Mouse (Mus musculus): ENCODE data around the gene Cd22. TPM values are rescaled to one million over a fixed set of nuclear protein-coding genes. Genes with fewer than 3 reads are reported as not detected.

Gene Cd22
- total and polyA plus RNA-seq, 3 experiments, result 42.3 to 180 (median 90.6) TPM

DNA sequence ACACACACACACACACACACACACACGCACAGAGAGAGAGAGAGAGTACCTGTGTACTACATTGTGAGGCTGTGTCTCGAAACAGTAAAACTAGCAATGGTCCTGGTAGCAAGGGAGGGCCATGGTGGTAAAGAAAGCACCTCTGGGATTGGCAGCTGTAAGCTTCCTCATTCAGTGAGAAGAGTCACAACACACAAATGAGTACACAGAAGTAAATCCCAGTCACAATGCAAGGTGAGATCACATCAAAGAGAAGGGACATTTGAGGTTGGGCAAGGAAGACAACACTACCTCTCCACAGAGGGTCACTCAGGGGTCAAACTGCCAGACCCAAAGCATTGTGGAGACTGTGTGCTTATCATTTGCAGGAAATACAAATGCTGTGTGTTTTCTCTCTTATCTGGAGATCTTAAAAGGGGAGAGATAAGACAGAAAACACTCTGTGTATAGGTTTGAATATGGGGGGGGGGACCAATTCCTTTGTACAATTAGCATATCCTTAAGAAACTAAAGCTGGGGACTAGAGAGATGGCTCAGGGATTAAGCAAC is 33.6 kb downstream of the Cd22 start:
- in situ Hi-C loops (cut with MboI; ENCODE audit: low pct_ligation_motif_present, low pct_unique_long_range_greater_than_20kb, low sequenced_read_pairs) (no loop called here), dilution Hi-C loops (cut with MboI; ENCODE audit: extremely low pct_ligation_motif_present, extremely low pct_unique_long_range_greater_than_20kb, low sequenced_read_pairs) (no loop called here)
- TF ChIP-seq MXI1 (IDR thresholded peaks at IDR 0.05; ENCODE audit: low read depth, low read length) (no peak), EP300 (IDR thresholded peaks at IDR 0.05; ENCODE audit: low read length) (no peak), JUN (IDR thresholded peaks at IDR 0.05; ENCODE audit: insufficient read depth, low read depth, low read length) (no peak), ETS1 (conservative IDR thresholded peaks at IDR 0.05; ENCODE audit: low read depth, low read length) (no peak), ELF1 (IDR thresholded peaks at IDR 0.05; ENCODE audit: low read depth, low read length) (no peak), GABPA (IDR thresholded peaks at IDR 0.05; ENCODE audit: insufficient replicate concordance, low read depth, low read length) (no peak), NRF1 (IDR thresholded peaks at IDR 0.05; ENCODE audit: low read depth, low read length) (no peak), USF1 (IDR thresholded peaks at IDR 0.05; ENCODE audit: low read depth, low read length) (no peak), TBP (conservative IDR thresholded peaks at IDR 0.05; ENCODE audit: low read depth, low read length) (no peak), HCFC1 (IDR thresholded peaks at IDR 0.05; ENCODE audit: low read depth, low read length) (no peak)
- no peak for DNase-seq (ENCODE audit: extremely low read depth)
- no peaks in the 10 kb centered on the region for H3K9me3 ChIP-seq (replicated peaks; ENCODE audit: low read length)
- H3K9ac ChIP-seq (ENCODE audit: insufficient read depth, low read depth), result no peak overlapping the region
- H3K4me3 ChIP-seq (replicated peaks in 1 of 3; ENCODE audit: low read depth in 2 of 3, low read length in 2 of 3, poor library complexity in 1 of 3), result no peak overlapping the region
- no peak overlapping the region for H3K27ac ChIP-seq (ENCODE audit: insufficient read depth, low read depth)
- no peak overlapping the region for H3K4me2 ChIP-seq (ENCODE audit: insufficient read depth, low read depth, poor library complexity, severe bottlenecking)
- H3K36me3 ChIP-seq (replicated peaks in 1 of 2; ENCODE audit: control insufficient read depth in 1 of 2, insufficient read depth in 1 of 2, low read length in 1 of 2), result no peaks in the 10 kb centered on the region
- H3K4me1 ChIP-seq (ENCODE audit: control insufficient read depth in 1 of 2, insufficient read depth in 2 of 2), result peaks cover 13 to 35% of the 10 kb centered on the region in 2 experiments
- no peaks in the 10 kb centered on the region for H3K27me3 ChIP-seq (replicated peaks)
- H3K79me2 ChIP-seq (replicated peaks; ENCODE audit: control insufficient read depth, extremely low read depth, insufficient read depth, poor library complexity, severe bottlenecking), result no peaks in the 10 kb centered on the region

DNA sequence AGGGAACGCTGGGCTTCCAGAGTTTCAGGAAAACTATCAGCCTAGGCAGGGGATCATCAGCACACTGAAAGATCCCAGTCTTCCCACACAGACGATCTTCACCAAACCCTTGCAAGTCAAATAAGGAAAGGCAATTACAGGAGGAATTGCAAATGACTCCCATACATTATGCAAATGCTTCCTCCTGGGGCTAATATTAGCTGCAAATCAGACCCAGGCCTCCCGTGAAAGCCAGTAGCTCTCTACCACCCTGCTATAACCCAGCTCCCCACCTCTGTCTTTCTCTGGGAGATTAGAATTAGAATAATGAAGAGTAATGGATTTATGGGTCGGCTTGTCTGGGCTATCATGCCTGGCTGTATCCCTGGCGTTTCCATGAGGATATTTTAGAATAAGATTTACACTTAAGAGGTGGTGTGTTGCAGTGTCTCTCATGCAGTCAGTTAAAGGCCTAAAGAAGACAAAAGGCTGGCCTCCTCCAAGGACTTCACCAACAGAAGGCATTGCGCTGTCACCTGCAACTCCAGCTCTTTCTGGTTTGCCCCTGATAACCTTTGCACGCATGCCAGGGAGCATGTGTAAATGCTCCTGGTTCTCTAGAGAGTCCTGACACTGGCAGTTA is 35.4 kb downstream of the Cd22 start:
- Histone ChIP-seq H3K79me2 (replicated peaks; ENCODE audit: control insufficient read depth, extremely low read depth, insufficient read depth, poor library complexity, severe bottlenecking) (no peaks in the 10 kb centered on the region), H3K4me1 (ENCODE audit: control insufficient read depth in 1 of 2, insufficient read depth in 2 of 2) (peaks cover 12 to 38% of the 10 kb centered on the region in 2 experiments; a peak in 3 of 4 replicates), H3K27ac (ENCODE audit: insufficient read depth, low read depth) (no peak overlapping the region), H3K4me3 (replicated peaks in 1 of 3; ENCODE audit: low read depth in 2 of 3, low read length in 2 of 3, poor library complexity in 1 of 3) (no peak overlapping the region), H3K27me3 (replicated peaks) (no peaks in the 10 kb centered on the region), H3K9me3 (replicated peaks; ENCODE audit: low read length) (no peaks in the 10 kb centered on the region), H3K9ac (ENCODE audit: insufficient read depth, low read depth) (no peak overlapping the region), H3K36me3 (replicated peaks in 1 of 2; ENCODE audit: control insufficient read depth in 1 of 2, insufficient read depth in 1 of 2, low read length in 1 of 2) (no peaks in the 10 kb centered on the region), H3K4me2 (ENCODE audit: insufficient read depth, low read depth, poor library complexity, severe bottlenecking) (no peak overlapping the region)
- dilution Hi-C loops (cut with MboI; ENCODE audit: extremely low pct_ligation_motif_present, extremely low pct_unique_long_range_greater_than_20kb, low sequenced_read_pairs), result no loop called here
- in situ Hi-C loops (cut with MboI; ENCODE audit: low pct_ligation_motif_present, low pct_unique_long_range_greater_than_20kb, low sequenced_read_pairs), result no loop called here
- TF ChIP-seq JUN (IDR thresholded peaks at IDR 0.05; ENCODE audit: insufficient read depth, low read depth, low read length), result no peak
- TF ChIP-seq ELF1 (IDR thresholded peaks at IDR 0.05; ENCODE audit: low read depth, low read length), result no peak
- TF ChIP-seq MAX (IDR thresholded peaks at IDR 0.05; ENCODE audit: low read length), result no peak
- TF ChIP-seq MXI1 (IDR thresholded peaks at IDR 0.05; ENCODE audit: low read depth, low read length), result no peak
- TF ChIP-seq ZMIZ1 (IDR thresholded peaks at IDR 0.05; ENCODE audit: low read depth, low read length), result no peak
- no peak for DNase-seq (ENCODE audit: extremely low read depth)

All from CH12.LX (cell line).